Mouse (Mus musculus): ENCODE data around the gene Etfbkmt.
"Not testable (repeated sequence)": the region's sequence is repeated elsewhere in the genome, so short reads cannot be mapped to it uniquely, and the experiment has no call there.

The Etfbkmt gene

DNA sequence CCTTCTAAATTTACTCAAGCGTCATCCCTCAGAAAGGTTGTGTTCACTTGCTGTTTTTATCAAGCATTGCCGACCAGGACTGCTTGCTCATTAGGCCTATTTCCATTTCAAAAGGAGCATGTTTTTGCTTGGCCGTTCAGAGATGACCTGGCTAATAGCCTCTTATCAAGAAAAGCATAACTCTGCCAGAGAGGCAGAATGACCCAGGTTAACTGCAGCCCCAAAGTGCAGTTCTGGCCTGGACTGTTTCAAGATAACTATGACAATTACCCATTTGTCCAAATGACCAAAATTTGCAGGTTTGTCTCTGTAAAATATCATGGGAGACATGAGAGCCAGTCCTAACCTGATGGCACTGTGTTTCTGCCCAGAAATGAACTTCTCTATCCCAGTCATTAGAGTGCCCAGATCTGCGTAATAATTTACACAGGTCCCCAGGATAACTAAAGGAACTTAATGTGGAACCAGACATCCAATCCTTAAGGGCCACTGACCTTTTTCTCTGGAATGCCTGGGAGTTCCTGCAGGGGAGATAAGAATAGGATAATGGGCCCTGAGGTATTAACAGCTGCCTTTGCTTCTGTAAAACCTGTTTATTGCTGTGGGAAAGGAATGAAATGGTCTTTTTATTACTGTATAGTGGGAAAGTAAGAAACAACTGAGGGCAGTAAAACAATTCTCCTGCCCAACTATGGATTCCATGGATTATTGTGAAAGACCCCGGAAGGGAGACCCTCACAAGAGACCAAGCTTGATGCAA lies 5.1 kb upstream of the Etfbkmt start:
- DNase-seq (ENCODE audit: low spot score): no peak

DNA sequence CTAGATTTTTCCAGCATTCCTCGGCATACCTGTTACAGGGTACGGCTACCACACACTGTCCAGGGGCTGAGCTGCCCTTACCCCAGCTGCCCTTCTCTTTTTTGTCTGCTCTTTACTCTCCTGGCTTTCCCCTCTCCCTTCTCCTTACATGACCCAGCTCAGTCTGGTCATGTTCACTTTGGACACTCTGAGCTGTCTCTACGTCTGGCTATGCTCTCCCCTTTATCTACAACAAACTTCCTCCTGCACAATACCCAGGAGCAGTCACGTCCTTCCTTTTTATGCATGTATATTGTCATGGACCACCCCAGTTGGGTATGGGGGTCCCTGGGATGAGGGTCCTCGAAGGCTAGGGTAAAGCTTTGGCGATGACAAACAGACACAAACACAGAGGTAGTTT lies 4.0 kb upstream of the Etfbkmt start:
- DNase-seq (ENCODE audit: low spot score): no peak

DNA sequence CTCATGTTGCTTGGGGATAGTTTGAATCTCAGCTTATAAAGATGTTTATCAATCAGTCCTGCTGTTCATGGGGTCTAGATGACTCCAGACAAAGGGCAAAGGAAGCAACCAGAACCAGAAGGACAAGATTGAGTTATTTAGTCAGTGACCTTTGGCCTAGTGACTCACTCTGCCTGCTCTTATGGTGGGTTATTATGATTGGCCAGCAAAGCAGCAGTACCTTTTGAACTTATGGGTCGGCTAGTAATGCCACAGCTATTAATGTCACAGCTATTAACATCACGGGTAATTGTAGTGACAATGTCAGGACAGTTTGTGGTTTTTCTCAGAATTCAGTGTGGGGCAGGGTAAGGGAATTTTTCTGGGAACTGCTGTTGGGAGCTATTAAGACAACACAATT lies 1.7 kb upstream of the Etfbkmt start:
- DNase-seq (ENCODE audit: low spot score): no peak

DNA sequence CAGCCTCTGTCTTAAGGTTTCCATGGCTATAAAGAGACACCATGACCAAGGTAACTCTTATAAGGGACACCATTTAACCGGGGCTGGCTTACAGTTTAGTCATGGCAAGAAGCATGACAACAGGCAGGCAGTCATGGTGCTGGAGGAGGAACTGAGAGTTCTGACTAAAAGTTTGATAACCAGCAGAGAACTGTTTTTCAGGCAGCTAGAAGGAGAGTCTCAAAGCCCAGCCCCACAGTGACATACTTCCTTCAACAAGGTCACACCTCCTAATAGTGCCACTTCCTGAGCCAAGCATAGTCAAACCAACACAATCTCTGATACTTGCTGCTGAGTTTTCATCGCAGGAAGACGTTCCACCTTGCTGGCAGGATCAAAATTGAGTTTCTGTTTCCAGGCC lies 638 bp upstream of the Etfbkmt start:
- DNase-seq (ENCODE audit: low spot score): no peak

DNA sequence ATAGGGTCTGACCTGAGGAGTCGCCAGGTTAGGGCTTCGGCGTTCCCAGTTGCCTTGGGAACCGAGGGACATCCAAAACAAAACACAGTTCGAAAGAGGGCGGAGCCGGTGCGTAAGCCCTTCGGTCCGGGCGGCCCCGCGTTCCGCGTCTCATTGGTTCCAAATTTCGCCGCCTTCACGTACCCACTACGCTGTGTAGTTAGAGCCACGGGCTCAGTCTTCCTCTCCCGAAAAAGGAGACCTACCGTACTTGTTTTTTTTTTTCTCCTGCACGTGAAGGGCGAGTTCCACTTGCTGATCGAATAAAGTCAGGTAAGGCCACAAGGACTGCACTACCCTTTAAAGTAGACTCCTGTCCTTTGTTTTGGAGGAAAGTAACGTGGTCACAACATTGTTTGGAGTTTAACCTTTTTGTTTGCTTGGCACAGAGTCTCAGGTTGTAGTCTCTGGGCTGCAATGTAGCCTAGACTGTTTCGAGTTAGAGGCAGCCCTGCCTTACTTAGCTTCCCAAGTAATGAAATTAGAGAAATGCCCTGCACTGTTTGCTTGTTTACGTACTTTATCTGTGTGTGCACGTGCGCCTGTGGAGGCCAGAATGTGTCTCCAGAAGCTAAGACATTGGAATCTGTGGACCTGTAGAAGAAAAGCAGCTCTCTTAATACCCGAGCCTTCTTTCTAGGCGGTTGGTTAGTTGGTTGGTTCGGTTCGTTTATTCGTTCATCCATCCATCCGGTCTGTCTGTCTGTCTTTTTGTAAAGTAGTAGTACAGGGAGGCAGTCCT lies 1.9 kb downstream of the Etfbkmt start:
- peak; percentile 88 for DNase-seq (ENCODE audit: low spot score)

DNA sequence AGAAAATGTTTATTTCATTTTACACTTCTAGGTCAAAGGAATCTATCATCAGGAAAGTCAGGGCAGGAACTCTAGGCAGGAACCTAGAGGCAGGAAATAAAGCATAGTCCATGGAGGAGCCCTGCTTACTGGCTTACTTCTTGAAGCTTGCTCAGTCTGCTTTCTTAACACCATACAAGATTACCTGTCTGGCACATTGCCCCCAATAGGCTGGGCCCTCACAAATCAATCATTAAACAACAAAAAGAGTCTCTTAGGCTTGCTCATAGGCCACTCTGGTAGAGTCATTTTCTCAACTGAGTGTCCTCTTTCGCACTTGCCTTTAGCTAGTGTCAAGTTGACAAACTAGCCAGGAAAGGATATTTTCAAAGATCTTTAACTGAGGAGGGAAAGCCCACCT lies 5.5 kb downstream of the Etfbkmt start:
- no peak for DNase-seq (ENCODE audit: low spot score)

DNA sequence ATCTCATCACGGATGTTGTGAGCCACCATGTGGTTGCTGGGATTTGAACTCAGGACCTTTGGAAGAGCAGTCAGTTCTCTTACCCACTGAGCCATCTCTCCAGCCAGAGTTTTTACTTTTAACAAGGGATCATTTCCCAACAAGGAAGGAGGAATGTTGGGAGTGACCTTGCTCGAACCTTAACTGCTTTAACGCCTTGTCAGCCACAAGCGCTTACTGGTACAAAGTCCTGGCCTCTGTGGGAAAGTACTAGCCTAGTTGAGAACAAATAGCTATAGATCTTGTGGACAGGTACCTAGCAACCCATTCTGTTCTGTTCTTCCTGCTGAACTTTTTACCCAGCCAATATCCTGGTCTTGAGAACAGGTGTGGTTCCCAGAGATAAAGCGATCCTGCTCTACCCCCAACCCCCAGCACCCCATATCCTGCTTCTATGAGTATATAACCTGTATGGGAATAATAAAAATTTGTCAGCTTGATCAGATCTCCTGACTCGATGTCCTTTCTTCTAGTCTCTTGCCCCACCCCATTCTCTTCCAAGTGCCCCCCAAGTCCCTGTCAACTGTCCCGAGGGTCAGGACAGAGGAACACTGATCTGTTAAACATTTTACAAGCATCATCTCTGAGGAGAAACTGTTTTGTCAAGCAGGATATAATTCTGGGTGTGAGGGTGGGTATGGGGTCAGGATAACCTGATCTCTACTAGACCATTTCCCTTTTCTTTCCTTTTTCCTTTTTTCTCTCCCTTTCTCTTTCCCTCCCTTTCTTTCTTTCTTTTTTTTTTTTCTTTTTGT lies 9.0 kb downstream of the Etfbkmt start:
- no peak for DNase-seq (ENCODE audit: low spot score)

DNA sequence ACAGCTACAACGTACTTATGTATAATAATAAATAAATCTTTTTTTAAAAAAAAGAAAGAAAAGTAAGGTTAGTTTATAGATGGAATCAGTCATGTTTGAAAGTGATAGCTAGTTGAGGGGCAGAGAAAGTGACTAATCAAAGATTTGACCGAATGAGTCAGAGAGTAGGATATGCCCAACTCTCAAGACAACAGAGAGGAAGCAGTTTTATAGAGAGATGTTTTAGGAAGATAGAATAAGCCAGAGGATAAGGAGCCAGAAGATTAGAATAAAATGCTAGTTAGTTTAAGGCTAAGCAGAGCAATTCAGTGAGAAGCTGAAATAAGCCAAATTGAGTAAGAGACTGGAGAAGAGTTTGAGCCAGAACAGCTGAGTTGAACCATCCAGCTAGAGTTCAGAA lies 12.5 kb downstream of the Etfbkmt start:
- no peak for DNase-seq (ENCODE audit: low spot score)

DNA sequence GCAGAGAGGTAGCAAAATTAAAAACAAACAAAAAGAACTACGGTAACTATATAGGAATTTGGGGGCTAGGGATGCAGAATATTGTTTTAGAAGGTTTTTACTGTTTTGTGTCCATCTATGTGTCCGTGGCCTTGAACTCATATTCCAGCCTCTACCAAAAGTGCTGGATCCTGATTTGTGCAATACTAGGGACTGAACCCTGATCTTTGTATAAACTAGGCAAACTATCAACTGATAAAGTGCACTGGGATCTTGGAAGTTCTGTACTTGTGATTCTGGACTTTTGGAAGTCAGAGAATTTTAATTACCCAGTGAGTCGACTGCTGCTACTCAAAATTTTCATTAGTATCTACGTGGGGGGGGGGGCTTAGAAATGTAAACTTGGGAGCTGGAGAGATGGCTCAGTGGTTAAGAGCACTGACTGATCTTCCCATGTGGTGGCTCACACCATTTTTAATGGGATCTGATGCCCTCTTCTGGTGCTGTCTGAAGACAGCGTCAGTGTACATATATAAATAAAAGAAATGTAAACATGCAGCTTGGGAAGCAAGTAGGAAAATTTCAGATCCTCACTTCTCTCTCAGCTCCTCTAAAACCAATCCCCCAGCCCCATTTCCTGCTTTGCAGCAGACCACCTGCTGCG lies 13.9 kb downstream of the Etfbkmt start:
- no peak for DNase-seq (ENCODE audit: low spot score)

DNA sequence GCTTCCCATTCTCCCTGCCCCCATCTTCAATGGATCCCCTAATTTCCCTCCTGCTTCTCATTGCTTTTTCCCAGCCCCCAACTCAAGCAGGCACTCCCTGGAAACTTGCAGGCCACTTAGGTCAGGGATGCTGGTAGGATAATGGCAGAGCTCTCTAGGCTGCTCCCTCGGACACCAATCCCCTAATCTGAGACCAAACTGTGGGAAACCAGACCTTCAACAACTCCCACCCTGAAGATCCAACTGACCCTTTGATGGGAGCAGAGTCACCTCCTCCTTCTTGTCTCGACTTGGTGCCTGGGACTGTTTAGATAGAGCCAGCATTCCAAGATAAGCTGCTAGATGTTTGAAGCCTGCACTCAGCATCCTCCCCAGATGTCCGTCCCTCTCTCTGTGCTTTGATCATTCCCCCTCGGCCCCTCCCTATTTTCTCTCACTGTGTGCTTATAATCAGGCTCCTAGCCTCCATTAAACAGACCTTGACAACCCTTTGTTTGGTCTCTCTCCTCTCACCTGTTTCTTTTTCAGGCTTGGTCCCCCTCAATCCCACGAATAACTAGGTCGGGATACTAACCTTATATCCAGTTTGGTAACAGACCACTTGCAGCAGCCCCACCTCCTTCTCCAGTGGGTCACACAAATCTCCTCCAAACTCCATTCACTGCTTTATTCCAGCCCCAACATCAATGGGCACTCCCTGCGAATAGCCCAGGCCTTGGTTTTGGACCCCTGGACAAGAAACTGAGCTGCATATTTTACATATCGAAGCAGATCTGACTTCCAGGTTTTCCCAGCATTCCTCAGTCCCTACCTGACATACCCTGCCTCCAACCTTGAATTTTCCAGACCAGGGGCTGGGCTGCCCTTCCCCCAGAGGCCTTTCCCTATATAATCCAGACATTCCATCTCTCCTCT lies 14.7 kb downstream of the Etfbkmt start:
- DNase-seq (ENCODE audit: low spot score): no peak

DNA sequence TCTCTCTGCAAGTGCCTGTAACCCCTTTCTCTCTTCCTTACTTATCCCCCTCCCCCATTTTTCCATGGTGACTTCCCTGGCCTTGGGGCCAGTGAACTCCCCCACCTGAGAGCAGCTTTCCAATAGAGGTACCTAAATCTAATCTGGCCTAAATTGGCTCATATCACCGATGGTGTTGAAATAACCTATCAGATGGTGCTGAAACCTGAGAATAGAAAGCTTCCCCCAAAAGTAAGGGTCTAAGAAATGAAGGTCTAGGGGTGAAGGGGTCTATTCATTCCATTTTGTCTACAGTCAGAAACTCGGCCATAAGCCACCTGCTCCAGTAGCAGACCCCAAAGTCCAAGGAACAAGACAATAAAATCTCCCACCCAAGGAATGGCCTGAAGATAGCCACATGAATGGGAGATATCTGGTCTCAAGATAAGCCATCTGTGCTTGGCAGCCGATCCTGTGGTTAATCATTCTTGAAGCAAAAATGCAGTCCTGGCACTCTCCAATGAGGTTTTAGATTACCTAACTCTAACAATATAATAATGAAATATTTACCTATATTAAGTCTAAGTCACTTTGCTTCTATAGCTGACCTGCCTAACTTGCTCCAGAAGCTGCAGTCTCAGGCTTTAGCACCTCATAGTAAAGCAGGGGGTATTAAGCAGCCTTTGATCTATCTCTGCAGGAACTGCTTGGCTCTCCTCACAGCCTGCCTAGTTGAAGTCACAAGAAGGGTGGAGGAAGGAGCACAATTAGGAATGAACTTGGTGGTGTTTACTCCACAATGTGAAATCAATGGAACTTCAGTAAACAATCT lies 15.6 kb downstream of the Etfbkmt start:
- DNase-seq (ENCODE audit: low spot score): no peak

DNA sequence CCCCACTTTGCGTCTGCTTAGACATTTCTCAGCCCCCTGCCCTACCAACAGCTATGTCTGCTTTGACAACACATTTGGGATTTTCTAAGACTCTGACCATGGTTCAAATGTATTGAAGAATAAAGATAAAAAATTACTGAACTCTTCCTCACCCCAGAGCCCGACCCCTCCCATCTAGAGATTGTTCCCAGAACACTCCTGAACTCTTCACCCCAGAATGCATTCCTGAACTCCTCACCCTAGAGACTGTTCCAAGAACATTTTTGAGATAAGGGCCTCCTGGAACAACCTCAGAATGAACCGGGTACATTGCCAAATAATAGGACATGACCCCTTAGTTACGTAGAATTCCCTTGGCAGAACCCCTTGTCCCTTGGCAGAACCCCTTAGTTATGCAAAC lies 27.4 kb downstream of the Etfbkmt start:
- not testable (repeated sequence) for DNase-seq (ENCODE audit: low spot score)

DNA sequence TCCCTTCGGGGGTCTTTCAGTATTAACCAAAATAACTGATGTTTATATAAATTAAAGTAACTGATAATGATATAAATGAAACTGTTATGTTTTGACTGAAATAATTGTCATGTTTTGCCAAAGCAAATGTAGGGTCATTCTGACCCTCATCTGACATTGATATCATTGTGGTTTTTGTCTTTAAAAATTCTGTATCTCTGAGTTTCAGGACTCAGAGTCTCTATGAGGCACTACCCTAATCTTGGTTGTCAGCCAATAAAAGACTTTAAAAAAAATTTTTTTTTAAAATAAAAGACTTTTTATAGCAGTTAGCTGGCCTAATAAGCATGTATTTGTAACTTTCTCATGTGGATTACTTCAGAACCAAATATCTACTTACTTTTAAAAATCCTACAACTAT lies 28.0 kb downstream of the Etfbkmt start:
- DNase-seq (ENCODE audit: low spot score): no peak

DNA sequence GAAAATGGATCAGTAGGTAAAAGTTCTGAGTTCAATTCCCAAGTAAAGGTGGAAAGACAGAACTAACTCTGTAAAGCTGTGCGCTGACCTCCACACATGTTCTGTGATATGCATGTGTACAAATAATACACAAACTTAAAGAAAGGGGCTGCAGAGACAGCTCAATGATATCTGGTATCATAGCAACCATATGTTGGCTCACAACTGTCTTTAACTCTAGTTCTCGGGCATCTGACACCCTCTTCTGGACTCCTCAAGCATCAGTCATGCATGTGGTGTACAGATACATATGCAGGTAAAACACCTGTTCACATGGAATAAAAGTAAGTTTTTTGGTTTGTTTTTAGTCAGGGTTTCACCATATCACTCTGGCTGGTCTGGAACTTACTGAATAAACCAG lies 28.8 kb downstream of the Etfbkmt start:
- DNase-seq (ENCODE audit: low spot score): no peak

DNA sequence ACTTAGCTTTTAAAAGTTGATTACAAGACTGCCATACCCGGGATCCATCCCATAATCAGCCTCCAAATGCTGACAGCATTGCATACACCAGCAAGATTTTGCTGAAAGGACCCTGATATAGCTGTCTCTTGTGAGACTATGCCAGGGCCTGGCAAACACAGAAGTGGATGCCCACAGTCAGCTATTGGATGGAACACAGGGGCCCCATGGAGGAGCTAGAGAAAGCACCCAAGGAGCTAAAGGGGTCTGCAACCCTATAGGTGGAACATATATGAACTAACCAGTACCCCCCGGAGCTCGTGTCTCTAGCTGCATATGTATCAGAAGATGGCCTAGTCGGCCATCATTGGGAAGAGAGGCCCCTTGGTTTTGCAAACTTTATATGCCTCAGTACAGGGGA lies 30.3 kb downstream of the Etfbkmt start:
- not testable (repeated sequence) for DNase-seq (ENCODE audit: low spot score)

DNA sequence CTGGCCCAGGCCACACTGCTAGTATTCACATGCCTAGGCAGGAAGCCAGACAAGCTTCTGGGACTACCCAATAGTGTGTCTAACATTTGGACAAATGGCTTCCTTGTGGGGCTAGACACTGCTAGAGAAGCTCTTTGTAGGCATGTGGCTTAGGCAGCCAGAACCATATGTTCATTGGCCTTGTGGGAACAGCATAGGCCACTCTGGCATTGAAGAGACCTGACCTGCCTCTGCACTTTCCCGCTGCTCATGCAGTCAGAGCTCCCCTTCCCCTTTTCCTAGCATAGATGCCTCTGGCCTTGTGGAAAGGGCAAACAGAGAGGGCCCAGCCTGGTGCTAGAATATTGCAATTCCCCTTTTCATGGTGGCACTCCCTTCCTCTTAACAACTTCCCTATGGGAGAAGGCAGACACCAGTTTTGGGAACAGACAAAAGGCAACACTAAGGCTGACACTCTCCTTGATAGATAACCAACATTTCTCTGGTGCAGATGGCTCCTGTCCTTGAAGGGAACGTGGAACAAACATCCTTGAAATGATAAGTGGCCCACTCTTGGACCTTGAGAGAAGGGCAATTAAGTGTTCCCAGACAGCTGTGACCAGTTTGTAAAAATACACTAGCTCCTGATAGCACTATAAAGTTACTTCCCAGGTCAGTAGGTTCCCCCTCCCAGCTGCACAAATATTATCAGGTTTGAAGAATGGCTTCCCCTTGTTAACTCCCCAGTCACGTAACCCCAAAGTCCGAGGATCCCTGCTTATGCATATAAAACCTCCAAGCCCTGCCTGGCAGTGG lies 34.4 kb downstream of the Etfbkmt start:
- DNase-seq (ENCODE audit: low spot score): no peak

DNA sequence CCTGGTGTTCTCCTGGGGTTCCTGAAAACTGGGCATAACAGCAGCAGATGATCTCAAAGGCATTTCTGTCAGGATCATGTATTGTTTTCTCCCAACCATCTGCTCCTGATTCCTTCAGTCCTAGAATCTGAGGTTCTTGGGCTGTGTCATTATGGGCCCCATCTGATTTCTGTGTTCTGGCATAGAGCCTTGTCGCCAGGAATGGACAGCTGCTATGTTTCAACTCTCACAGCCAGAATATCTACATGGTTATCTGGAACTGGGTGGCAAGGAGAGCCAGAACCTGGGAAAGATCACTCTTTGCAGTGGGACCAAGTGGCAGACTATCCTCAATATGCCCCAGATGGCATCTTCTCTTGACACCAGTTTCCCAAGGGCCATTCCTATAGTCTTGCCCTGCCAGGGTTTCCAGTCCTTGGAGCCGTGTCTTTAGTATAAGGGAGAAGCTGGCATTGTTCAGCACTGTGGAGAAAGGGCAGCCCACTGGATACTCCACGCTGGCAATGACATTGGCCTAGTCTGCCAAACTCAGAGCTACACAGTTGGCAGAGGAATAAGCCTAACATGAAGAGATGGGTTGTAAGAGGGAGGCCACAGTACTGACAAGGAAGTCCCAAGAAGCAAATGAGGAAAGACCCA lies 35.4 kb downstream of the Etfbkmt start:
- DNase-seq (ENCODE audit: low spot score): no peak

DNA sequence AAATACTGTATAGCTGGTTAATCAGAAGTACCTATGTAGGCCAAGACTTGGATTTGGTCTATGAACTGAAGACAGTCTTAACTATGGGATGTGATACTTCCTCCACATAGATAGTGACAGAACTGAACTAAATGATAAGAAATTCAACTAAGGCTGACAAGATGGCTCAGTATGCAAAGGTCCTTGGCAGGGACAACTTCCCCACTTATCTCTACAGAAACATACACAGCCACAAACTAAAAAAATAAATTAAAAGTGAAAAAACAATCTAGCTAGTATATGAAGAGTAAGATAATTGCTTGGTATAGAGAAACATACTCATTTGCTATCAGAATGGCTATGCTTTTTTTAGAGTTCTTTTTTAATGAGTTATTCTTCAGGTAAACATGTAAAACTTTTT lies 39.4 kb downstream of the Etfbkmt start:
- DNase-seq (ENCODE audit: low spot score): no peak

DNA sequence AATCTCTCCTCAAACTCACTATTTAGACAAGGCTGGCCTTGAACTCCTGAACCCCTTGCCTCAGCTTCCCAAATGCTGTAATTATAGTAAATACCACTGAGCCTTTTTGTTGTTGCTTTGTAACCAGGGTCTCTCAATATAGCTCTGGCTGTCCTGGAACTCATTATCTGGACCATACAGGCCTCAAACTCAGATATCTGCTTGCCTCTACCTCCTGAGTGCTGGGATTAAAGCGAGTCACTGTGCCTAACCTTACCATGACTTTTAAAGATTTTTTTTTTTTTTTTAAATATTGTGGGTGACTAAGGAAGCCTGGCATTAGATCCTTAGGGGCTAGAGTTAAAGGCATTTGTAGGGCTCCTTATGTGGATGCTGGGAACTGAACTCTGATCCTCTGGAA lies 44.4 kb downstream of the Etfbkmt start:
- DNase-seq (ENCODE audit: low spot score): no peak
